Mouse (Mus musculus): ENCODE measurements at regions not wholly inside any gene's neighbourhood (a gene's known extent, or its start where the extent isn't known, plus 50 kb on each side); places are given as distances from the start of the nearest gene placed in this dataset.

- intact Hi-C loops (cut with DNase I): no loop called here
- DNase-seq: no peak
Measured at GRCm38 (mm10) chrX:19080021-19080420, 401.1 kb downstream of the Tex13c3 start.

Small RNA genes lying in the stretch of these regions (microRNA-seq; reads per million reads assigned to microRNA genes)
- gene Mir221 (1,746 reads per million, percentile 80 among the genes with 10 or more reads in this experiment), gene Mir222 (451 reads per million, percentile 68 among the genes with 10 or more reads in this experiment)

Measured in left cerebral cortex, postnatal 4 days (tissue).